Mouse (Mus musculus): ENCODE results near the gene Nlrc4. TPM values are rescaled to one million over a fixed set of nuclear protein-coding genes. Genes with fewer than 3 reads are reported as not detected.
"Not testable (repeated sequence)": the region's sequence is repeated elsewhere in the genome, so short reads cannot be mapped to it uniquely, and the experiment has no call there.

The Nlrc4 gene
- total RNA-seq (2014; fragmentation: Nextera tagmentation) = 7.8 and 12.3 TPM in 2 replicates
- 10.3 and 10.4 TPM in 2 replicates for total RNA-seq (2017)

- ATAC-seq (replicated peaks; ENCODE audit: poor library complexity, severe bottlenecking) = peak; percentile 98
These were observed at the start of gene Nlrc4 for GRCm38 (mm10) chr17:74458711-74459408. TSS of gene Nlrc4 (minus strand) at chr17:74459142.

DNA sequence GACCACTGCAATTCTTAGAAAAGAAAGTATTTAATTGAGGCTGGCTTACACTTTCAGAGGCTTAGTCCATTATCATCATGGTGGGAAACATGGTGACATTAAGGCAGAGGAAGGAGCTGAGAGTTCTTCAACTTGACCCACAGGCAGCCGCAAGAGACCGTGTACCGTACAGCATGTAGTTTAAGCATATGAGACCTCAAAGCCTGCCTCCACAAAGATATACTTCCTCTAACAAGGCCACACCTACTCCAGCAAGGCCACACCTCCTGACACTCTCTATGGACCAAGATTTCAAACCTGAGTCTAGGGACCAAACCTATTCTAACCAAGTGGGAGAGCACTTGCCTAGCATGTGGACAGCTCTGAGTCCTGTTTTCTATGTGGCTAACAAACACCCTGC is 49.7 kb upstream of the Nlrc4 start:
- peak; percentile 90 for ATAC-seq (replicated peaks; ENCODE audit: poor library complexity, severe bottlenecking)

DNA sequence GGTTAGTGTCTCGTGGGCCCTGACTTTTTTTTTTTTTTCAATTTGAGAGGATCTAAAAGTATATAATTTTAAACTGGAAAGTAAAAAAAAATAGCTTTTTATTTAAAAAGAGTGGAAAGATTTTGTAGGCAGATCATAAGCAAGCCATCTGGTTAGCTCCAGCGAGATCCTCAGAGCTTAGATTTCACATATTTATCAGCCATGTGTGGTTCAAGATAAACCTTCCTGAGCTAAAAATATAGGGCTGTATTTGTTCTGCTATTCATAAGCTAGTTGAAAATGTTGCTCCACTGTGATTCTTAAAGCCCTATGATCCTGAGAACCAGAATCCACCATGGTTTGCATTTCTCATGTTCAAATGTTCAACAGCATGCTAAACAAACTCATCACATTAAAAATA is 49.0 kb upstream of the Nlrc4 start:
- ATAC-seq (replicated peaks; ENCODE audit: poor library complexity, severe bottlenecking) = no peak

- ATAC-seq (replicated peaks; ENCODE audit: poor library complexity, severe bottlenecking) = no peak
These were observed 42.1 kb upstream of the Nlrc4 start for GRCm38 (mm10) chr17:74501085-74501484.

DNA sequence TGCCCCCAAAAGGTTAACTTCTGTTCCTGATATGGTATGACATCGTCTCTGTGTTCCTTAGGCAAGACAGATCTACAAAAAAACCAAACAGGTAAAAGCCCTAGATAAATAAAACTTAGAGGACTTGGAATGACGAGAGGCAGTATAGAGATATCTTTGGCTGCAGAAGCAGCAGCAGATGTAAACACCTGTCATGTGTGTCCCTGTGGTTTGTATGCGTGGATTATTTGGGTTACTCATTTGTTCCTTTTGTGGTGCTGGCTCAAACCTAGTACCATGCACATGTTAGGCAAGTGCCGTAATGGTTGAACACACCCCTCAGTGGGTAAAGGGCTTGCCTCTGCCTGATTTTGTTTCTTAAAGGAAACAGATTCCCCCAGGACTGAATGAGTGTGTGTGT is 41.3 kb upstream of the Nlrc4 start:
- ATAC-seq (replicated peaks; ENCODE audit: poor library complexity, severe bottlenecking) = no peak

GRCm38 (mm10) chr17:74491565-74491964 is 32.6 kb upstream of the Nlrc4 start:
- ATAC-seq (replicated peaks; ENCODE audit: poor library complexity, severe bottlenecking) = no peak

DNA sequence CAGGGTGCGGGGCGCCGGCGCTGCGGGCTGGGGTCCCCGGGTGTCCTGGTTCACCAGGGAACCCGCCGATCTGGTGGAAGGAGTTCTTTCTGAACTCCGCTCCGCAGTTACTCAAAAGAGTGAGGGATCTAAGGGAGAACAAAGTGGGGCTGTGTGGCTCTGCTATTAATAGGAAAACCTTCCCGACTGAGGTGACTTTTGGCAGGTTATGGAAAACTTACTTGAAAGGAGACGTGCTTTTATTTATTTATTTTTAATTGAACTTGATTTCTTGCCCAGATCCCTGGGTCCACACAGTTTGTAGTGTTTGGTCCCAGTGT is 30.9 kb upstream of the Nlrc4 start:
- ATAC-seq (replicated peaks; ENCODE audit: poor library complexity, severe bottlenecking) = no peak

GRCm38 (mm10) chr17:74489024-74489900 is 30.3 kb upstream of the Nlrc4 start, which contains the start of gene Yipf4:
TSS of gene Yipf4 (plus strand) at chr17:74489493.
- peak; percentile 98 for ATAC-seq (replicated peaks; ENCODE audit: poor library complexity, severe bottlenecking)

- no peak for ATAC-seq (replicated peaks; ENCODE audit: poor library complexity, severe bottlenecking)
These were observed 21.6 kb upstream of the Nlrc4 start for GRCm38 (mm10) chr17:74480361-74481069.

DNA sequence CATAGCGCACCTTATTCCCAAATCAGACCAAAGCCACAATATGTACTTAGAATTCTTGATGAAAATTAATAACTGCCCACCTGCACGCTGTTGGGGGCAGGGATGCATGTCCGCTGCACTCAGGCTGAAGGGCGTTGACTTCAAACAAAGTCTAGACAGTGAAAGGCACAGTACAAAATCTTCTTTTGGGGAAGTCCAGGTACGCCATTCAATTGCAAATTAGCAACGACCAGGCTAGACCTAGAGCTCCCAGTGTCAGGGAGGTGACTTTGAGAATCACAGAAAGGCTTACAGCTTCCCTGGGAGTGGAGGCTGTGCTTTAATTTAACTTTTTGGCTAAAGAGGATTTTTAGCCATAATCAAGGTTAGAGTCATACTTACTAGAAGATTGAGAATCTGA is 11.2 kb upstream of the Nlrc4 start:
- not testable (repeated sequence) for ATAC-seq (replicated peaks; ENCODE audit: poor library complexity, severe bottlenecking)

GRCm38 (mm10) chr17:74467981-74468380 is 9.0 kb upstream of the Nlrc4 start:
- not testable (repeated sequence) for ATAC-seq (replicated peaks; ENCODE audit: poor library complexity, severe bottlenecking)

DNA sequence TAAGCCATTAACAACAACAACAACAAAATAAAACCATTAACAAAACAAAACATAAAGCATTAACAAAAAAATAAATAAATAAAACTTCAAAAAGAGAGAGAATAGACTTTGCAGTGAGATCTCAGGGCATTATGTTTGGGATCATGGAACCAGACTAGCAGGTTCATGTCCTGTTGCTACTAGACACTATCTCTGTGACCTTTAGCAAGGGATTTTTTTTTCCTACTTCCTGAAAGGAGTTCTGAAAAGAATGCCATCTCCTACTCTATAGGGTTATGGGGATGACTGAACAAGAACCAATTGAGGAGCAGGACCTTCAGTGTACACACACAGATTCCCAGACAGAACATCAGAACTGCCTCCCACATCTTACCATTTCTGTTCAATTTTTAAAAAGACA is 4.6 kb upstream of the Nlrc4 start:
- no peak for ATAC-seq (replicated peaks; ENCODE audit: poor library complexity, severe bottlenecking)

- ATAC-seq (replicated peaks; ENCODE audit: poor library complexity, severe bottlenecking) = peak; percentile 0; the same call in 1 of the 2 replicates
These were observed 817 bp downstream of the Nlrc4 start for GRCm38 (mm10) chr17:74457972-74458677.

DNA sequence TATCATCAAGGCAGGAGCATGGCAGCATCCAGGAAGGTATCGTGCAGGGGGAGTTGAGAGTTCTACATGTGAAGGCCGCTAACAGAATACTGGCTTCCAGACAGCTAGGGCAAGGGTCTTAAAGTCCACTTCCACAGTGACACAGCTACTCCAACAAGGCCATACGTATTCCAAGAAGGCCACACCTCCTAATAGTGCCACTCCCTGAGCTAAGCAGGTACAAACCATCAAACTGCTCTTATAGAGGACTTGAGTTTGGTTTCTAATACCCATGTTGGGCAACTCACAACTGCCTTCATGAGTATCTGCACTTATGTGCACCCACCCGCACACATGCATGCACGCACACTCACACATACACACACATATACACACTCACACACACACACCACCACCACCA is 2.1 kb downstream of the Nlrc4 start:
- ATAC-seq (replicated peaks; ENCODE audit: poor library complexity, severe bottlenecking) = no peak

DNA sequence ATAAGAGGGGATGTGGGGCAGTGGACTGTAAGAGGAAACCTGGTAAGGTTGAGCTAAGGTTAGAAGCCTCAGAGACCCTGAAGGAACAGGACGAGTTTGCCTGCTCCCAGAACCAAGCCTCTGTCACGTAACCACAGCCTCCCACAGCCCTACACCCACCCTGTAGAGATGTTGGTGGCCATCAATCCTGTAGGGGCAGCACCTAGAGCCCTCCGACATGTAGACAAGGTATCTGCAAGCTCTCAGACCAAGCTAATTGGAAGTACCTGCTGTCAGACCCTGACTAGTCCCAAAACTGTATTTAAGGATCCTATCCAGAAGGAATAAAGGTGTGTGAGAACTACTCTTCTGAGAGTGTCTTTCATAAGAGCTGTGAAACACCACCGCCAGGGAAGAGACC is 3.5 kb downstream of the Nlrc4 start:
- no peak for ATAC-seq (replicated peaks; ENCODE audit: poor library complexity, severe bottlenecking)

DNA sequence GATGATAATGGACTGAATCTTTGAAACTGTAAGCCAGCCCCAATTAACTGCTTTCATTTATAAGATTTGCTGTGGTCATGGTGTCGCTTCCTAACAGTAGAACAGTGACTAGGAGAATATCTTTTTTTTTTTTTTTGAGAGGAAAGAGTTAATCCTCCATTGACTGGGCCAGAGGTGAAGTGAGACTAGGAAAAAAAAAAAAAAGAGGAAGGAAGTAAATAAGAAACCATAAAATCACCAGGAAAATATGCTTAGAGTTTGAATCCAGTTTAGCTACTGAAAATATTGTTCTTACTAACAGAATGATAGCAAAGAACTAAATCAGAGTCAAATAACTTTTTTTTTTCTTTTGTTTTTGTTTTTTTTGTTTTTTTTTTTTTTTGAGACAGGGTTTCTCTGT is 4.3 kb downstream of the Nlrc4 start:
- peak; percentile 46 for ATAC-seq (replicated peaks; ENCODE audit: poor library complexity, severe bottlenecking)

DNA sequence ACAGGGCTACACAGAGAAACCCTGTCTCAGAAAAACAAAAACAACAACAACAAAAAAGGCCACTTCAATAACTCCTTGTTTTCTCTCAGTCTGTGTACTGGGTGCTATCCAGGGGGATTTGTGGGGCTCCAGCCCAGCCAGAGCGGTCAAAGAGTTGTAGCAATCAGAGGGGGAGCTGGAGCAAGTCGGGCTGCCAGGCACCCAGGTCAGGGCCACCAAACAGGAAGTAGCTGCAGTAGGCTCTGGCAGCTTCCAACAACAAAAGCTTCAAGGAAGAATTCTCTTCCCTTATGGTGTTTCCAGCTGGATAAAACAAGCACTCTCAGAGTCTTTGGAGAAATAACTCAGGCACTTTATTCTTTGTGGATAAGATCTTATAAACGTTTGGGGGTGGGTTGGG is 5.0 kb downstream of the Nlrc4 start:
- ATAC-seq (replicated peaks; ENCODE audit: poor library complexity, severe bottlenecking) = peak; percentile 73

- no peak for ATAC-seq (replicated peaks; ENCODE audit: poor library complexity, severe bottlenecking)
These were observed 9.2 kb downstream of the Nlrc4 start for GRCm38 (mm10) chr17:74449776-74450175.

DNA sequence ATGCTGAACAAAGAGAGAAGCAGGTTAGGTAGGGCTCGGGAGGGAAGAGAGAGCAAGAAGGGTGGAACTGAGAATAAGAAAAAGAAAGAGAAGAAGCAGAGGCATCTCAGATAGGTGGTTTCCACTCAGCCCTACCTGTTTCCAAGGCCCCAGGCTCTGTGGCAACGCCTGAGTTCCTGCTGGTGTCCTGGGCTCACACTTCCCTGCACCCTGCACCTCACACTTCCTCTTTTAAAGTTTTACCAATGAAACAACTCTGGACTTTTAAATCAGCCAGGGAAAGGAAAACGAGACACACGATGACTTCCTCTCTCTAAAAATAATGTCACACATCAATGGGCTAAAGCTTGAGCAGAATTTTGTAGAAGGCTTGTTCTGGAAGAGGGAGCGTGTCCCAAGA is 18.5 kb downstream of the Nlrc4 start:
- peak; percentile 100 for ATAC-seq (replicated peaks; ENCODE audit: poor library complexity, severe bottlenecking)

GRCm38 (mm10) chr17:74437762-74438161 is 21.2 kb downstream of the Nlrc4 start:
- no peak for ATAC-seq (replicated peaks; ENCODE audit: poor library complexity, severe bottlenecking)

All from granulocyte monocyte progenitor cell, adult 5-6 weeks (primary cell).